ENCODE assay signal across 15 mouse cellular contexts in genomic region chr4:124002760-124003159, GRCm38 (mm10).
"Had no signal": no experiment of that assay in that cellular context is flagged by ENCODE, and none has a peak within 500 bp of the region (broad histone marks: within the 10 kb centered on the region; RNA-seq: fewer than 3 reads in every experiment).

No protein-coding gene starts in this region.

- H3K27ac ChIP-seq: kidney, postnatal 0 days; layer of hippocampus, adult 2 months; limb, embryonic 10.5 days; limb, embryonic 13.5 days; liver, embryonic 12.5 days; liver, embryonic 15.5 days had no signal

- ATAC-seq: intestine, postnatal 0 days; liver, embryonic 12.5 days had no signal

- H3K36me3 ChIP-seq: limb, embryonic 10.5 days; limb, embryonic 13.5 days; liver, embryonic 12.5 days; liver, embryonic 15.5 days had no signal

- H3K9me3 ChIP-seq: limb, embryonic 10.5 days; limb, embryonic 13.5 days; liver, embryonic 12.5 days; liver, embryonic 15.5 days had no signal

- H3K4me1 ChIP-seq: liver, embryonic 12.5 days; liver, embryonic 15.5 days had no signal

- H3K4me2 ChIP-seq: limb, embryonic 13.5 days; liver, embryonic 12.5 days; liver, embryonic 15.5 days; midbrain, embryonic 11.5 days had no signal

- H3K4me3 ChIP-seq: layer of hippocampus, adult 2 months; limb, embryonic 10.5 days; limb, embryonic 13.5 days; liver, embryonic 12.5 days; liver, embryonic 15.5 days had no signal

- DNase-seq: kidney, adult 2 months; kidney, postnatal 25 days; layer of hippocampus, adult 9-11 months; liver; midbrain, embryonic 14.5 days; thymus, adult 18-20 months; thymus, postnatal 36 days had no signal

- H3K27me3 ChIP-seq: liver, embryonic 12.5 days; liver, embryonic 15.5 days had no signal

- H3K9ac ChIP-seq: limb, embryonic 13.5 days; liver, embryonic 12.5 days; liver, embryonic 15.5 days had no signal
